Mouse (Mus musculus) heart, adult 11 months (tissue): ENCODE data around the gene Atp1b1.

Source experiments
- DNase-seq: peaks from one replicate; pipeline ENCODE4 v3.0.0; 2022

The Atp1b1 gene

GRCm38 (mm10) chr1:164440230-164440629, 17.9 kb downstream of the Atp1b1 start:
- DNase-seq = no peak

- DNase-seq = no peak
Measured at GRCm38 (mm10) chr1:164436749-164437148, 21.4 kb downstream of the Atp1b1 start.

- DNase-seq = no peak
Measured at GRCm38 (mm10) chr1:164434049-164434448, 24.1 kb downstream of the Atp1b1 start.

- no peak for DNase-seq
Measured at GRCm38 (mm10) chr1:164432649-164433048, 25.5 kb downstream of the Atp1b1 start.

GRCm38 (mm10) chr1:164428644-164429043, 29.5 kb downstream of the Atp1b1 start:
- no peak for DNase-seq

GRCm38 (mm10) chr1:164427777-164428176, 30.4 kb downstream of the Atp1b1 start:
- no peak for DNase-seq

GRCm38 (mm10) chr1:164426227-164426626, 31.9 kb downstream of the Atp1b1 start:
- DNase-seq = no peak

- DNase-seq = no peak
Measured at GRCm38 (mm10) chr1:164420623-164421354, 37.4 kb downstream of the Atp1b1 start.

GRCm38 (mm10) chr1:164419401-164419800, 38.8 kb downstream of the Atp1b1 start:
- DNase-seq = no peak

GRCm38 (mm10) chr1:164418320-164418719, 39.8 kb downstream of the Atp1b1 start:
- DNase-seq = no peak

- DNase-seq = no peak
Measured at GRCm38 (mm10) chr1:164417604-164418003, 40.6 kb downstream of the Atp1b1 start.

GRCm38 (mm10) chr1:164416692-164417394, 41.3 kb downstream of the Atp1b1 start:
- DNase-seq = peak; percentile 63

- DNase-seq = peak; percentile 76
Measured at GRCm38 (mm10) chr1:164415347-164415751, 42.8 kb downstream of the Atp1b1 start.

GRCm38 (mm10) chr1:164413608-164414007, 44.5 kb downstream of the Atp1b1 start:
- peak; percentile 46 for DNase-seq

GRCm38 (mm10) chr1:164412906-164413305, 45.2 kb downstream of the Atp1b1 start:
- DNase-seq = peak; percentile 18

GRCm38 (mm10) chr1:164411306-164411705, 46.8 kb downstream of the Atp1b1 start:
- peak; percentile 48 for DNase-seq

GRCm38 (mm10) chr1:164408655-164409054, 49.5 kb downstream of the Atp1b1 start:
- peak; percentile 36 for DNase-seq

GRCm38 (mm10) chr1:164406506-164406905, 51.6 kb downstream of the Atp1b1 start:
- peak; percentile 41 for DNase-seq

GRCm38 (mm10) chr1:164405385-164405802, 52.8 kb downstream of the Atp1b1 start:
- peak; percentile 95 for DNase-seq

- DNase-seq = peak; percentile 70
Measured at GRCm38 (mm10) chr1:164399578-164399977, 58.6 kb downstream of the Atp1b1 start.

GRCm38 (mm10) chr1:164397672-164398071, 60.5 kb downstream of the Atp1b1 start:
- peak; percentile 79 for DNase-seq

GRCm38 (mm10) chr1:164395131-164395780, 62.9 kb downstream of the Atp1b1 start:
- peak; percentile 59 for DNase-seq

GRCm38 (mm10) chr1:164392176-164392575, 66.0 kb downstream of the Atp1b1 start:
- peak; percentile 88 for DNase-seq

- peak; percentile 50 for DNase-seq
Measured at GRCm38 (mm10) chr1:164389743-164390142, 68.4 kb downstream of the Atp1b1 start.
